Mouse (Mus musculus) naive thymus-derived CD4-positive, alpha-beta T cell, adult 2 months (primary cell): ENCODE data around the gene Rnf180.

Source experiments
- DNase-seq: peaks from one replicate; pipeline ENCODE4 v3.0.0-alpha.2; 2011; ENCODE audit warnings: low read depth

The Rnf180 gene

DNA sequence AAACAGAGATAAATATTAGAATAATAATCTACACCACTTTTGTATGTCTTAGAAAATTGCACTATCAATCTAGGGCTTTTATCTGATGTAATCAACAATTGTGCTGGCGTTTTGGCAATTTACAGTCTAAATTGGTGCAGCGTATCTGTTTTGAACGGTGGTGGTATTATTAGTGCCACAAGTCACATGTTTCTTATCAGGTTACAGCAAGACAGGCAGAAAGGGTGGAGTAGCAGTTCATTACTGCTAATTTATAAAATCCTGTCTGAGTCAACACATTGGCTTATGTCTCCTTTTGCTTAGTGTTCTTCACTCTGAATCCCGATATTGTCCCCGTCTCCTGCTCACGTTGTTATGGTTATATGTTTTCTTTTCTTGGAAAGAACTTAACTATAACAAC is 164.5 kb downstream of the Rnf180 start:
- no peak for DNase-seq

DNA sequence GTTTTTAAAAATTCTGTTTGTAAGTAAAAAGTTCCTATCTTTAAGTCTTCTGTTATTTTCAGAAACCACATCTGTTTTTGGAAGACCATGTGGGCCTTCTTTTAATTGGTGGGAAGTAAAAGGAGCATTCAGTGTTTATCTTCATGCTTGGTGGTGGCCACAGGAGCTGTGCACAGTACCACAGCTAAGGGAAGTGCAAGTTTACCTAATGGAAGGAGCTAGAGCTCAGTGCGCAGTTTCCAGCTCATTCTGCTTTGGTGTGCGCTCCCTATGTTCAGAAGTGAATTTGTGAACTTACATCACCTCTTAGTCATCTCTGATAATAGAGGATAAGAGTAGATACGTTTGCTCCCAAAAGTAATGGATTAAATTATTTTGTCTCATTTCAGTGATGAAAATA is 172.5 kb downstream of the Rnf180 start:
- DNase-seq: no peak

- no peak for DNase-seq
Measured at GRCm38 (mm10) chr13:105121617-105122016, 173.0 kb downstream of the Rnf180 start.

GRCm38 (mm10) chr13:105111599-105111998 is 183.0 kb downstream of the Rnf180 start:
- no peak for DNase-seq

DNA sequence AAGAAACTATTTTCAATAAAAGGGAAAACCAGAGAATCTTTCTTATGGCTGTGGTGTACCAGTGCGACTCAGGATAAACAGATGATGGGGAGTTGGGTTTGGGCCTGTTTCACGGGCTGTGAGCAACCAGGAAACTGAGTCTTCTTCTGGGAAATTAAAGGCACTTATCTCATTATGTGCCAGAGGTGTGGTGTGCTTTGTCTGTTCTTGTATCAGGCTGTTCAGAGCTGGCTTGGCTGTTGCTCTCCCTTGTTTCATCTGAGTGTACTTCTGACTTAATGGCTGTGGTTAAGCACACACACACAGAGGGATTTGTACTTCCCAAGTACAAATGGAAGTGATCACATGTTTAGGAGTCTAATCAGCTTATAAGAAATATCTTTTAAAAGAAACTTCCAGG is 190.2 kb downstream of the Rnf180 start:
- DNase-seq: no peak

DNA sequence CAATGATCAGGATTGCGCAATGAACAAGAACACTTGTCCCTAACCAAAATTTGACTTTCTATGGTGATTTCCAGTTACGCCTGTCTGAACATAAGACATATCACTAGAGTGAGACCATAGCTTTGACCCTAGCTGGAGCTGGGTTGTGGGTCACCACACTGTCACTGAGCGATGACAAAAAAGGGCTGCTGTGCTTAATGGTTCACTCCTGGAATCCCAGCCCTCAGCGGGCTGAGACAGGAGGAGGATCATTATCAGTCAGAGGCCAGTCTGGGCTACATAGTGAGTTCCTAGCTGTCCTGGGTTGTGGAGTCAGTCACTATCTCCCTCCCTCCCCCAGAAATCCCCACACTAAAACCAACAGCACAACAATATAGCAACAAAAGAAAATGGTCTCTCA is 193.9 kb downstream of the Rnf180 start:
- no peak for DNase-seq

- no peak for DNase-seq
Measured at GRCm38 (mm10) chr13:105096316-105096715, 198.3 kb downstream of the Rnf180 start.

- no peak for DNase-seq
Measured at GRCm38 (mm10) chr13:105089276-105089675, 205.3 kb downstream of the Rnf180 start.

GRCm38 (mm10) chr13:105081862-105082261 is 212.8 kb downstream of the Rnf180 start, which contains the start of gene 4933425L06Rik:
TSS of gene 4933425L06Rik (plus strand) at chr13:105082122.
- no peak for DNase-seq
